Mouse (Mus musculus): ENCODE data around the gene Enthd1.

GRCm38 (mm10) chr15:80410661-80411060, 154.3 kb downstream of the Enthd1 start:
- TF ChIP-seq CTCF (IDR thresholded peaks at IDR 0.05; ENCODE audit: control insufficient read depth, insufficient read depth, low read length) = no peak
- TF ChIP-seq POLR2A (IDR thresholded peaks at IDR 0.05; ENCODE audit: borderline replicate concordance, control insufficient read depth, low read depth, low read length) = no peak

Measured in bone marrow, adult 2 months (tissue).